Mouse (Mus musculus): ENCODE measurements around the gene F2rl1.
"Not testable (repeated sequence)": the region's sequence is repeated elsewhere in the genome, so short reads cannot be mapped to it uniquely, and the experiment has no call there.

F2rl1 gene

DNA sequence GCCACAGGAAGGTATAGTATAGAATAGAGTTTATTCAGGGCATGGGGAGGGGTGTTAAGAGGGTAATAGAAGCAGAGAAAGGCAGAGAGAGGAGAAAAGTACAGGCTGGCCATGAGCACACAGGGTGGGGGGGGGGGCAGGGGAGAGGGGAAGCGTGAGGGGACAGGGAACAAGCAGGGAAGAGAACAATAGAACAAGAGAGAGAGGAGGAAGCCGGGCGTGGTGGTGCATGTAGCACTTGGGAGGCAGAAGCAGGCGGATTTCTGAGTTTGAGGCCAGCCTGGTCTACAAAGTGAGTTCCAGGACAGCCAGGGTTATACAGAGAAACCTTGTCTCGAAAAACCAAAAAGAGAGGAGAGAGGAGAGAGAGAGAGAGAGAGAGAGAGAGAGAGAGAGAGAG, 8.1 kb upstream of the F2rl1 start:
- not testable (repeated sequence) for DNase-seq

DNA sequence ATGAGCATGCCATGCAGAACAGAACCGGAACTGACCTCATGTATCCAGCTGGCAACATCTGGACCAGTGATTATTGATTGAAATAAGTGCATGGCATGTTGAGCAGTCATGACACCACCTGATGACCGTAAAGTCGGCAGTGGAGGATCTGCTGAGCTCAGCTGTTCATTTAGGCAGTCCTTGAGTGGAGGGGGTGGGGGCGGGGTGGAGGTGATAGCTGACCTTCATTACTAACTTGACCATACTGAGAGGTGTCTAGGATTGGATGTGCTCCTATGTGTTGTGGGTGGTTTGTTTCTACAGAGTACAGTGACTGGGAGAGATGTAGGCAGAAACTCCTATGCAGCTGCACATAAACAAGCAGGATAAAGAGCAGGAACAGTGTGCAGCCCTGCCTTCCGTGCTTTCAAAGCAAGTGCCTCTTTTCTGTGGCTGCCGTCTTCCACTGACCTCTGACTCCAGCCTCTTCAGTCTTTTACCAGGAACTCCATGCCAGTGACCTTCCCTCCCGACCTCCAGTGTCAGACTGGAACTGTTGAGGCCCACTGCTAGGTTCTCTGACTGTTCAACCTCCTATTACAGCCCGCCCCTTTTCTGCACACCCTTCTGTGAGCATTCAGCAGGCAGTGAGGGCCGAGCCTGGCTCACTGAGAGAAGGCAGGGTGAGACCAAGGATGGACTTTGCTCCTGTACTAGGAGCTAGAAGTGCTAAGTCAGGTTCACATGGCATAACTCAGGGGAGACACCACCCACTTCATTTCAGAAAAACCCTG, 6.4 kb upstream of the F2rl1 start:
- peak; percentile 59 to 65 for DNase-seq

DNA sequence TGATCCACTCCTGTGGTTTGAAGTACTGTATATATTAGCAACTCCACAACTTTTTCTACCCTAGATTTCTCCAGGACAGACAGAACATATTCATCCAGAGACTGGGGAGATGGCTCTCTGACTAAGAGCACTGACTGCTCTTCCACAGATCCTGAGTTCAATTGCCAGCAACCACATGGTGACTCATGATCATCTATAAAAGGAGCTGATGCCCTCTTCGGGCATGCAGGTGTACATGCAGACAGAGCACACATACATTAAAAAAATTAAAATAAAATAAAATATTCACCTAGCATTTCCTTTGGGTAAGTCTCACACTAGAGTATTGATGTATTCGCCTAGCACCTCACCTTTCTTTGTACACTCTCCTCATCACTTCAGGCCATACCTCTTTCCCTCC, 4.2 kb upstream of the F2rl1 start:
- no peak for DNase-seq

DNA sequence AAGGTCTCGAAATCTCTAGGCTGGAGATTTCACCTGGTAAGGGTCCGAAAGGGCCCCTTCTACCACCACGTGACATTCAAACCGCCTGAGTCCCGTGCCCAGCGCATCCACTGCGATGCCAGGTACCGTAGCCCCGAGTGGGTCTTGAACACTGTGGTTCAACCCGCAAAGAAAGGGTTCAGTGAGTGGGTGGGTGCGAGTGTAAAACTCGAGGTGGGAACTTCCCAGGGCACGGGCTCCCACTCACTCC, 678 bp downstream of the F2rl1 start:
- DNase-seq: no peak

DNA sequence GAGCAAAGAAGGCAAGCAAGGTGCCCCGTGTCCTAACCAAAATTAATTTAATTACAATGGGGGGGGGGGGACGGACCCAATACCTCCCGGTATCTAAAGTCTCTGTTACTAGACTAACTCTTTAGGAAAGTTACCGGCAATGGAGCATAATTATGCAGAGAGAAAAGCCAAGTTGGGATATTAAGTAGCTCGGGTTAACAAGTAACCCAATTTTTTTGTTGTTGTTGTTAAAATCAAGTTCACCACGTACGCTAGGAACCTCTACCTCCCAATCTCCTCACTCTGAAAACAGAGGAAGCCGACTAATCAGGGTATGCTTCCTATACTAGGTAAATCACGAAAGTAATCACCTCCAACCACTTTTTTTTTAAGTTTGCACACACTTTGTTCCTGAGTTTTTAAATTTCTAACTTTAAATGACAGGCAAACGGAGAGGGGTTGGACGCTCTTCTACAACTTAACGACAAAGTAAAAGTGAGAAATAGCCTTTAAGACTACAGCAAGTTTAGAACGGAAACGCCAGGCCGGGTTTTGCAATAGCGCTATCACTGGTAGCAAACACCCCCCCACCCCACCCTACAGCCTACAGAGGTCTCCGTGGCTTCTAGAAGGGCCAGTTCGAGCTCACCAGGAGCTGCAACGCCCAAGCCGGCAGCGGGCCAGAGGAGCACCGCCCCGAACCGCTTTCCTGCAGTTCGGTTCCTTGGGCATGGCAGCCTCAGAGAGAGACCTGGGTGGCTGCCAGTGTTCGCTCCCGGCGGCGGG, 1.2 kb downstream of the F2rl1 start:
- DNase-seq: peak; percentile 80 to 82

DNA sequence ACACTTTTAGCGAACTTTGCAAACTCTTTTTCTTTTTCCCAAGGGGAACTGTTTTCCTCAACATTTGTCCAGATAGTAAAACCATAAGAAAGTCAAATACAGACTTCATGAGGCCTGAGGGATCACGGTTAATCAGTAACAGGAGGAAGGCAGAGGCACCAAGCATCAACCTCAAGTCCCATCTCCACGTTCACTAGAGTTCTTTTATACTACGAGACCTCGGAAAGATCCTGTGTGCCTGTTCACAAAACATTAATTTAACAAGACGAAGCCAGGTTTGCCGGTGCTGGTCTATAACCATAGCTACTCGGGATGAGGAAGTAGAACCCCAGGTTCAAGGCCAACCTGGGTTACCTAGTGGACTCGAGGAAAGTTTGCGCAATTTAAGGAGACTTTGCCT, 2.9 kb downstream of the F2rl1 start:
- peak in 1 of 2 experiments; percentile 37 for DNase-seq

DNA sequence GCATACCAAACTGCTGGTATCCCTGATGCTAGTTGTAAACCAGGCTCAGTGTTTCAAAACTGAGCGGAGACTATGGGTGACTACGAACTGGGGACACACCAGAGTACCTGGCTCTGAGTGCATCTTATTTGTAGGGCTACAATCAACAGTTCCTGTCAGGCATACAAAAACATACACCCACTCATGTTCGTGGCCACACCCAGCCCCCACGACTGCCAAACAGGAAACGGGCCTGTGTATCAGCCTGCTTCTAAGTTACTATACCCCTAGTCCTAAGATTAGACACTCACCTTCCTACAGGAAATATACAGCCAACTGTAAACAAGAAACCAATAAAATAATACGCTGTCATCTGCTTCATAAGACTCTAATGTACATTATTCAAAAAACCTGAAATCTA, 4.0 kb downstream of the F2rl1 start:
- no peak for DNase-seq

DNA sequence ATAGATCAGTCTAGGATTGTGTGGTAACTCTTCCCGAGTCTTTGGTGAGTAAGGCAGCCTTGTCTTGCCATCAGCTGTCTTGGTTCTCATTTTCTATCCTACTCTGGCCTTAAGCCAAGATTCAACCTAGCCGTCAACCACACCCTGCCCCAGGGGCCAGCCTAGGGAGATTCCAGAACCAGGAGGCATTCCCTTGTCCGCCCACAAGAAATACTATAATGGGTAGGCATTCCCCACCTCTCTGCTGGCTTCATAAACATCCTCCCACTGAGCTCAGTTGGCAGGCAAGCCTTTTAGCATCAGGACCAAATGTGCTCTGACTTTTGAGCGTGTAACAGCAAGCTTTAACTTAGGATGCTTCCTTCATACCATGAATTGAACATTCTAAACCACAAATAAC, 10.3 kb downstream of the F2rl1 start:
- no peak for DNase-seq

DNA sequence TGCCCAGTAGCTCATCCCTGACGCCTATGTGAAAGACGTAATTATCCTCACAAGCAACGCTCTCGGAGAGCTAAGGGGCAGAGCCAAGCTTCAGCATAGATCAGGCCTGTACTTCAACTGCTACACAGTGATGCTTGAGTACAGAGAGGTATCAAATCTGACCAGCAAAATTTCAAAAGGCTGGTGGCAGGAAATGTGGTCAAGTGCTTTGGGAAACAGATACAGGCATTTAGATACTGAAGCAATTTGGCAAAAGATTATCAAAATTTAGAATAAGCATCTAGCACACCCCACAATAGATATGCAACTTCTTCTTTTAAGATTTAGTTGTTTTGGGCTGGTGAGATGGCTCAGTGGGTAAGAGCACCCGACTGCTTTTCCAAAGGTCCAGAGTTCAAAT, 15.0 kb downstream of the F2rl1 start:
- DNase-seq: no peak

DNA sequence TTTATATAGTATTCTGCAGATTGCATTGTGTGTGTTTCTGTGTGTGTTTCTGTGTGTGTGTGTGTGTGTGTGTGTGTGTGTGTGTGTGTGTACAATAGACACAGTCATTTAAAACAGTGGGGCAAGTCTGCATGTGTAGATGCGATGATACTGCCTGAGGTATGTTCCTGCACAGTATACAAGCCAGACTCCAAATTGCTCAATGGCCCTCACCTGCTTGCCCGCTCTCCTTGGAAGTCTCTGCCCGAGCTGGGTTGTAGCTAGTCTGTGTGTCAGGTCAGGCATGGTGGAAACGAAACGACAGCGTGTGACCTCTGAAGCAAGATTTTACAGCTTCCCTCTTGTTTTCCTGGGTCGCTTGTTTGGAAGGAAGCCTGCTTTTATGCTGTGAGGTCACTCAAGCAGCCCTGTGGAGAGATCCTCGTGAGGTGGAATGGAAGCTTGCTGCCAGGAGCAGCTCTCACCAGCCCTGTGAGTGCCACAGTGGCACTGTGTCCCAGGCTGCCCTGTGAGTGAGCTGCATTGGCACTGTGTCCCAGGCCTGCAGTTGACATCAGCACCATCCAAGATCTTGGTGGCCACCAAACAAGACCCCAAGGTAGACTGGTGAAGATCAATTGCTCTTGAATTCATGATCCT, 21.6 kb downstream of the F2rl1 start:
- no peak for DNase-seq

DNA sequence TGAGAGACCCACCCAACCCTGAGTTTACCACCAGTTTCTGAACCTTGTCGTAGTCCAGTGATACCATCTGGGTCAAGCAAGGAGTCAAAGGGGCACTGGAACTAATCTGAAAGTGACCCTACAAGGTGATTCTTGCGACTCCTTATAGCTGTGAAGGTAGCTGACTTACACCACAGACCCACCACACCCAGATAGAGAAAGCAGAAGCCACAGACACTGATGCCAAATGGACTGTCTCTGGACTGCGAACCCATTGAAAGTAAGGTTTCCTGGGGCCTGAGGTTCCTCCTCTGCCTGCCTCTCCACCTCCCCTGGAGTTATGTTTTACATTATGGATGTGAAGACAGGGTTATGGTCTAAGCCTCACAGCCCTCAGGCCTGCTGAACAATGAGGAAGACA, 28.4 kb downstream of the F2rl1 start:
- DNase-seq: no peak

DNA sequence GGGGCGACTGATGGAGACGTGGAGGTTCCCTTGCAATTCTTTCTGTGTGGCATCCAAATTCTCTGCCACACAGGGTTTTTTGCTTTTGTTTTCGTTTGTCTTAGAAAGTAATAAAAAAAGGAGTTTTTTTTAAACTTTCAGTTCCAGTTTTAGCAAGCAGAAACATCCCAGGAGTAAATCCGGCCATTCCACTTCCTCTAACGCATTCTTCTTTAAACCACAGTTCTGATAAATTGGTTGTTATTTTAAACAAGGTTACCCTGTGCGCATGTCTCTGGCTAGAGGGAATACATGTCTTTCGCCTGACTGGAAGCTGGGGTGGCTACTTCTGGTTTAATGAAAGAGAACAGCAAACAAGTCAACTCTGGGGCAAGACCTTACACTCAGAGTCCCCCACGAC, 30.2 kb downstream of the F2rl1 start:
- no peak for DNase-seq

DNA sequence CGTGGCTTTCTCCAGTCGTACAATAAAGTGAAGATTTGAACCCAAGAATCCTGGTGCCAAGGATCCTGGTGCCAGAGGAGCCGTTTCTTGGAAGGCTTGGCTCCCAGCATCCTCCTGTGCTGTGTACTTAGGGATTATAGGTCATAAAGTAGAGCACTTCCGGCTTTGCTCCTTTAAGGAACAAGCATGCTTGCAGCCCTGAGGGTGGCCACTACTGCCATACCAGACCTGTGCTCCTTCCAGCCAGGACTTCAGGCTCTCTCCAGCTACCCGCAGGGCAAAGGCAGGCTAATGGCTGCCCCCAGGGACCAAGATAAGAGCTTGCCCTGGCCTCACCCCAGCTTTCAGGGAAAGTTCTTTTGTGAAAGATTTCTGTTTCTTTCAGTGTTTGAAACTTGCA, 31.7 kb downstream of the F2rl1 start:
- DNase-seq: no peak

DNA sequence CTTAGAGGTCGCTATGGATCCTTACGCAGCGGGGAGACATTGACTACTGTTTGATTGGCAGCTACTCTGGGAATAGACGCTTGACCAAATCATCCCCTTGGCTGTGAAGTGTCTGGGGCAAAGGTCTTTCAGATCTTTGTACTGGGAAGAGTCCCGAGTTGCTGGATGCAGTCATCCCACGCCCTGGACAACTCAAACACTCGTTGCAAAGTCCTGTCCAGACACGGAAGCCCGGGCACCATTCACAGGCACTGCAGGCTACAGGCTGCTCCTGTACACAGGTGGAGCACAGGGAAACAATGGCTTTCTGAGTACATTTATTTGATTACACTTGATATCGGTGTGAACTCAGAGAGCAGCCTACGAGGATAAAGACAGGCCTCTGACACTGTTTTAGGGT, 33.7 kb downstream of the F2rl1 start:
- DNase-seq: peak; percentile 25 to 37

DNA sequence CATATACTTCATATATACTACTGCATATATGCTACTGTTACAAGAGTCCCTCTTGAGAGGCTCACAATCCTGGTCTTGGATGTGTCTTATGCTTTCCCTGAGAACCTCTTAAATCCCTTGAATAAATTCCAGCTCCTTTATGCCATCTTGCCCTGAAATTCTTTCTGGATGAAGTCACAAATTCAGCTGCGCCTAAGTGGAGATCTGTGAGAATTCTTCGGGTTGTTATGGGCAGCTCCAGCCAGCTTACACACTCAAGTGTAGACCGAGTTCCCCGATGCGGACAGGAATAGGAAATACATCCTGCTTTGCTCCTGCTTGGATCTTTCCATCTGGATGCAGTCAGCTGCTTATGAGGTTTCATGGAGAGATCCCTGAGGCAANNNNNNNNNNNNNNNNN, 40.4 kb downstream of the F2rl1 start:
- DNase-seq: no peak

DNA sequence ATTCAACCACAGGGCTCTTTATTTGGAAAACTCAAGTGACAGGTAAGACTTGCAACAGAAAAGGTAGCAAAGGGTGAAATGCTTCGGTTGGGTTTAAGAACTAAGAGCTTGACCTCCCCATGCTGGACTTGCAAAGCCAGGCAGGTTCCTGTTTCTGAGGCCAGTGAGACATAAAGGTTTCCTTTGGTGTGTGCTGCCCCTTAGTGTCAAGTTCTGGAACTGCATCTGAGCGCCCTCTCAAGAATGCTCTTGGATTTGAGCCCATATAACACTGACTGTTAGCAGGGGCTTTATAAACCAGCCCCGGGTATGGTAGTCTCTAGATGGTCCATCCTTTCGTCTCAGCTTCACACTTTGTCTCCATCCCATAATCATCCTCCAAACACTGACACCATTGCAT, 43.6 kb downstream of the F2rl1 start:
- peak; percentile 56 to 84 for DNase-seq

DNA sequence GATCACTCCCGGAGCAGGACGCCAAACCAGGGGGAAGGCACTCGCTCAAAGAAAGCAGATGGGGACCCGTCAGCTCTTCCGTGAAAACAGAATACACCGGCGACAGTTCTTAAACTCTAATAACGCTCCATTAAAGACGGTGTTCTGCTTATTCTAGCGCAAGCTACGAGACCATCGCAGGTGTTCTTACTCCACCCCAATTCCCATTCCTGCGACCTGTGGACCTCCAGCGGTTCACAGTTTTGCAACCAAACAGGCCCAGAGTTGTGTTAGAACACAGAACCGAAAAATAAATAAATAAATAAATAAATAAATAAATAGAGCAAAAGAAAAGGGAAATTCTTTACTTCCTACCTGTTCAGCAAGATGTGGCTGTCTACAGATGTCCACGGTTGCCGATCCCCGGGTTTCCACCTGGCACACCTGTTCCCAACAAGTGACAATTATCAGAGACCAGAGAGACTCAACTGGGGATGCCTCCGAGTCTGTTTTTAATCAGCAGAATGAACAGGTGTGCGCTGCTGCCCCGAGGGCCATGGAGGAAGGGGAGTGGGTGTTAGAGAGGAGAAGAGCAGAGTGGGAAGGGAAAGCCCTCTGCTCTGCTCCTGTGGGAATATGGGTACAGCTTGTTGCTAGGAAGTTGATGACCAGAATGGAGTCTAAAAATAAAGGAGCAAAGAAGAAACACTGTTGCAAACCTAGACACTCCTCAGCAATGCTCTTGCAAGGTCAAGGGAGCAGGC, 46.2 kb downstream of the F2rl1 start, which contains the start of gene S100z:
S100z (minus strand) TSS at position 51 of the 743 bp plus-strand sequence.
- no peak for DNase-seq

DNA sequence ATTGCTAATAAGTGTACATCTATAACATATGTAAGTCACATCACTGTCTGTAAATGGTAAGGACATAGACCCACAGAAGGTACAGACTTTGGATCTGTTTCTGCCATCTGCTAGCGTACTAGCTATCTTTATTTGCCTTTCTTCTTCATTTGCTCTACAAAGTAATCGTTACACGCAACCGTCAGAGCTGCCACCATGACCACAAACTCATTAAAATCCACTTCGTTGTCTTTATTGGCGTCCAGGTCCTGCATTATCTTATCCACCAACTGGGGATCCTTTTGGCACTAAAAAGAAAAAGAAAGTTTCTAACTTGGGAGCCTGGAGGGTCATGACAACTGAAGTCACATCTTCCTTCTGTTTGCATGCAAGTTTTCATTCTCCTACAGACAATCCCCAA, 47.9 kb downstream of the F2rl1 start:
- DNase-seq: no peak

DNA sequence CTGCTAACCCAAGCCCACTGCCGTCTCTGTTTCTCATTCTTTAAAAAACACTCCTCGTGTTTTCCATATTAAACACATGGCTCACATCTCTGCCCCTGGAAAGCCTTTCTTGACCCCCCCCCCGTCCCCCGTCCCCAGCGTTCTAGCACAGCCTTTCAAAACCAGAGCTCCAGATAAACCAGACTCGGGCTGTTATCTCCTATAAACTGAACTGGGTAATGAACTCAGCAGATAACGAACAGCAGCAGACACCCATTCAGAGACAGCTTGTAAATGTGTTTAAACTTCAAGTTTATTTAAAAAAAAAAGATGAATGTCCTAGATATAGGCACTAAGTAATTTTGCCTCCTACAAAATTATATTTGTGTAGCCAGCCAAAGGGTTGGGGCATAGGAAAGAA, 49.9 kb downstream of the F2rl1 start:
- no peak for DNase-seq

DNA sequence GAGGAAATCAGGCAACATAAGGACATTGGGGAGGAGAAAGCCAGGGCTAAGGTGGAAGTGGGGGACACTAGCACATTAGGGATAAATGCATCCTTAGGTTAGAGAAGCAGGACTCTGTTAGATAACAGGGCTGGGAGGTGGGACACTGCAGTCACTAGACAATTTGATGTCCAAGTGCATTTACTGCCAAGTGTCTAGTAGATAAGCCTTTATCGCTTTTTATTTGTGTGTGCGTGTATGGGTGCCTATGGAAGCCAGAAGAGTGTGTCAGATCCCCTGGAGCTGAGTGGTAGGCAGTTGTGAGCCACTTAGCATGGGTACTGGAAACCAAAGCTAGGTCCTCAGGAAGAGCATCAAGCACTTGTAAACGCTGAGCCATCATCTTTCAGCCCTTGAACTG, 50.7 kb downstream of the F2rl1 start:
- no peak for DNase-seq

DNA sequence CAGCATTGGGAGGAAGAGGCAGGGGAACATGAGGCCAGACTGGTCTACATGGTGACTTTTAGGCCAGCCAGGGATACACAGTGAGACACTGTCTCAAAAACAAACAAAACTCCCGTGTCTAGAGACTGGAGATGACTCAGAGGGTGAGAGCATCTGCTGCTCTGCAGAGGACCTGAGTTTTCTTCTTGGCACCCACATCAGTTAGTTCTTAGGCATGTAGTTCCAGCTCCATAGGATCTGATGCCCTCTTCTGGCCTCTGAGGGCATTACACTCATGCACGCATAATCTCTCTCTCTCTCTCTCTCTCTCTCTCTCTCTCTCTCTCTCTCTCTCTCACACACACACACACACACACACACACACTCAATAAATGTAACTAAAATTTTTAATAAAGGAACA, 54.1 kb downstream of the F2rl1 start:
- DNase-seq: no peak

Measured in kidney, adult 8-10 months (tissue).